ENCODE assay signal across 18 mouse cellular contexts in genomic region chr14:52442690-52443089, GRCm38 (mm10). TPM values are rescaled to one million over a fixed set of nuclear protein-coding genes. Genes with fewer than 3 reads are reported as not detected.
DNase-seq lines count a peak whose midpoint lies in the region.
"Had no signal": no experiment of that assay in that cellular context is flagged by ENCODE, and none has a peak within 500 bp of the region (broad histone marks: within the 10 kb centered on the region; RNA-seq: fewer than 3 reads in every experiment).

TSS of gene Olfr1509 (plus strand) at chr14:52442990.

- DNase-seq in heart, adult 11 months, result peak; percentile 16
- no peak for DNase-seq in heart, postnatal 4 days
- DNase-seq: adrenal gland, adult 2 months; adrenal gland, adult 8-10 months; adrenal gland, postnatal 10 days; adrenal gland, postnatal 14 days; adrenal gland, postnatal 25 days; adrenal gland, postnatal 36 days; B cell, adult 2 months; cerebellum, adult 11 months; cerebellum, adult 11-12 months; cerebellum, adult 18-20 months; cerebellum, adult 2 months had no signal

RNA-seq across cellular contexts. Expression of gene Olfr1509, which starts in this region (rescaled TPM):
- total RNA-seq in heart, postnatal 4 days (2021), result not detected
- total RNA-seq: adrenal gland, adult 18-20 months; adrenal gland, adult 2 months; adrenal gland, adult 8-10 months; adrenal gland, postnatal 10 days; adrenal gland, postnatal 14 days; adrenal gland, postnatal 25 days; adrenal gland, postnatal 36 days; adrenal gland, postnatal 4 days; CH12.LX; ES-E14; MEL had no signal
